Mouse (Mus musculus): ENCODE measurements around the gene Slc25a24. TPM values are rescaled to one million over a fixed set of nuclear protein-coding genes. Genes with fewer than 3 reads are reported as not detected.

Gene Slc25a24
- polyA plus RNA-seq, 1 experiment from 2014 or later, result 9.2 TPM

- Histone ChIP-seq H3K9me3 (0 out of 2 replicates have a peak, but pooled peaks cover 9% of the 10 kb centered on the region), H3K27me3 (no peaks in the 10 kb centered on the region), H3K9ac (no peak overlapping the region), H3K4me3 (no peak overlapping the region), H3K36me3 (peaks cover 9% of the 10 kb centered on the region; the same call in 1 of the 2 replicates), H3K27ac (replicated peaks) (no peak overlapping the region), H3K4me2 (no peak overlapping the region), H3K4me1 (replicated peaks) (no peaks in the 10 kb centered on the region)
- 81% methylated on average over 4 of the region's 4 CpGs for WGBS
- no peak for ATAC-seq (ENCODE audit: low read depth)
Measured at GRCm38 (mm10) chr3:109132966-109133365, 10.0 kb downstream of the Slc25a24 start.

GRCm38 (mm10) chr3:109134036-109134435, 11.1 kb downstream of the Slc25a24 start:
- Histone ChIP-seq H3K9ac (no peak overlapping the region), H3K4me3 (no peak overlapping the region), H3K4me1 (replicated peaks) (no peaks in the 10 kb centered on the region), H3K27me3 (no peaks in the 10 kb centered on the region), H3K4me2 (no peak overlapping the region), H3K9me3 (0 out of 2 replicates have a peak, but pooled peaks cover 9% of the 10 kb centered on the region), H3K36me3 (peaks cover 9% of the 10 kb centered on the region; the same call in 1 of the 2 replicates), H3K27ac (replicated peaks) (no peak overlapping the region)
- 93% methylated on average over 15 of the region's 15 CpGs for WGBS
- no peak for ATAC-seq (ENCODE audit: low read depth)

GRCm38 (mm10) chr3:109135352-109135751, 12.4 kb downstream of the Slc25a24 start:
- Histone ChIP-seq H3K27me3 (no peaks in the 10 kb centered on the region), H3K4me3 (no peak overlapping the region), H3K36me3 (peaks cover 9% of the 10 kb centered on the region; the same call in 1 of the 2 replicates), H3K9ac (no peak overlapping the region), H3K4me2 (no peak overlapping the region), H3K9me3 (0 out of 2 replicates have a peak, but pooled peaks cover 9% of the 10 kb centered on the region), H3K4me1 (replicated peaks) (no peaks in the 10 kb centered on the region), H3K27ac (replicated peaks) (no peak overlapping the region)
- ATAC-seq (ENCODE audit: low read depth), result no peak
- 92% methylated on average over 1 of the region's 1 CpGs for WGBS

GRCm38 (mm10) chr3:109152561-109152960, 29.6 kb downstream of the Slc25a24 start:
- Histone ChIP-seq H3K27me3 (no peaks in the 10 kb centered on the region), H3K27ac (replicated peaks) (no peak overlapping the region), H3K9me3 (no peaks in the 10 kb centered on the region), H3K36me3 (0 out of 2 replicates have a peak, but pooled peaks cover 4% of the 10 kb centered on the region), H3K4me2 (no peak overlapping the region), H3K4me1 (replicated peaks) (no peaks in the 10 kb centered on the region), H3K9ac (no peak overlapping the region), H3K4me3 (no peak overlapping the region)
- ATAC-seq (ENCODE audit: low read depth), result no peak
- WGBS, result 83% methylated on average over 4 of the region's 4 CpGs

GRCm38 (mm10) chr3:109153410-109153809, 30.5 kb downstream of the Slc25a24 start:
- H3K9me3 ChIP-seq, result no peaks in the 10 kb centered on the region
- no peaks in the 10 kb centered on the region for H3K27me3 ChIP-seq
- H3K4me2 ChIP-seq, result no peak overlapping the region
- H3K9ac ChIP-seq, result no peak overlapping the region
- H3K36me3 ChIP-seq, result 0 out of 2 replicates have a peak, but pooled peaks cover 4% of the 10 kb centered on the region
- ATAC-seq (ENCODE audit: low read depth), result no peak
- no peaks in the 10 kb centered on the region for H3K4me1 ChIP-seq (replicated peaks)
- no peak overlapping the region for H3K27ac ChIP-seq (replicated peaks)
- 96% methylated on average over 6 of the region's 6 CpGs for WGBS
- H3K4me3 ChIP-seq, result no peak overlapping the region

GRCm38 (mm10) chr3:109155926-109156669, 33.1 kb downstream of the Slc25a24 start:
- Histone ChIP-seq H3K4me3 (no peak overlapping the region), H3K36me3 (0 out of 2 replicates have a peak, but pooled peaks cover 4% of the 10 kb centered on the region), H3K27me3 (no peaks in the 10 kb centered on the region), H3K4me2 (no peak overlapping the region), H3K9me3 (no peaks in the 10 kb centered on the region), H3K4me1 (replicated peaks) (no peaks in the 10 kb centered on the region), H3K9ac (no peak overlapping the region), H3K27ac (replicated peaks) (no peak overlapping the region)
- WGBS, result 89% methylated on average over 4 of the region's 4 CpGs
- no peak for ATAC-seq (ENCODE audit: low read depth)

GRCm38 (mm10) chr3:109157481-109157880, 34.5 kb downstream of the Slc25a24 start:
- ATAC-seq (ENCODE audit: low read depth), result no peak; the same call in 1 of the 2 replicates

GRCm38 (mm10) chr3:109164088-109164487, 41.1 kb downstream of the Slc25a24 start:
- Histone ChIP-seq H3K27ac (replicated peaks) (no peak overlapping the region), H3K4me2 (no peak overlapping the region), H3K27me3 (no peaks in the 10 kb centered on the region), H3K36me3 (peaks cover 5% of the 10 kb centered on the region; the same call in 1 of the 2 replicates), H3K9me3 (no peaks in the 10 kb centered on the region), H3K4me3 (no peak overlapping the region), H3K9ac (no peak overlapping the region), H3K4me1 (replicated peaks) (no peaks in the 10 kb centered on the region)
- WGBS, result 90% methylated on average over 2 of the region's 2 CpGs
- ATAC-seq (ENCODE audit: low read depth), result no peak

More at GRCm38 (mm10) chr3:109157481-109157880, 34.5 kb downstream of the Slc25a24 start:
- Histone ChIP-seq H3K36me3 (0 out of 2 replicates have a peak, but pooled peaks cover 4% of the 10 kb centered on the region), H3K27me3 (no peaks in the 10 kb centered on the region), H3K4me3 (no peak overlapping the region), H3K27ac (replicated peaks) (no peak overlapping the region), H3K4me2 (no peak overlapping the region), H3K9me3 (no peaks in the 10 kb centered on the region), H3K9ac (no peak overlapping the region), H3K4me1 (replicated peaks) (no peaks in the 10 kb centered on the region)
- WGBS, result 64% methylated on average over 3 of the region's 3 CpGs

GRCm38 (mm10) chr3:109164644-109165043, 41.7 kb downstream of the Slc25a24 start:
- no peak overlapping the region for H3K9ac ChIP-seq
- H3K36me3 ChIP-seq, result peaks cover 5% of the 10 kb centered on the region; the same call in 1 of the 2 replicates
- no peak for ATAC-seq (ENCODE audit: low read depth)
- no peaks in the 10 kb centered on the region for H3K4me1 ChIP-seq (replicated peaks)
- no peaks in the 10 kb centered on the region for H3K27me3 ChIP-seq
- no peaks in the 10 kb centered on the region for H3K9me3 ChIP-seq
- 77% methylated on average over 1 of the region's 1 CpGs for WGBS
- no peak overlapping the region for H3K27ac ChIP-seq (replicated peaks)
- H3K4me2 ChIP-seq, result no peak overlapping the region
- H3K4me3 ChIP-seq, result no peak overlapping the region

- Histone ChIP-seq H3K9me3 (no peaks in the 10 kb centered on the region), H3K27me3 (no peaks in the 10 kb centered on the region), H3K36me3 (peaks cover 5% of the 10 kb centered on the region; the same call in 1 of the 2 replicates), H3K4me1 (replicated peaks) (no peaks in the 10 kb centered on the region), H3K4me3 (no peak overlapping the region), H3K27ac (replicated peaks) (no peak overlapping the region), H3K9ac (no peak overlapping the region), H3K4me2 (no peak overlapping the region)
- no peak for ATAC-seq (ENCODE audit: low read depth)
- 90% methylated on average over 8 of the region's 8 CpGs for WGBS
Measured at GRCm38 (mm10) chr3:109165214-109165829, 42.4 kb downstream of the Slc25a24 start.

- no peak overlapping the region for H3K4me3 ChIP-seq
- H3K9me3 ChIP-seq, result no peaks in the 10 kb centered on the region
- no peak for ATAC-seq (ENCODE audit: low read depth)
- no peak overlapping the region for H3K4me2 ChIP-seq
- WGBS, result 94% methylated on average over 2 of the region's 2 CpGs
- H3K36me3 ChIP-seq, result peaks cover 5% of the 10 kb centered on the region; the same call in 1 of the 2 replicates
- no peak overlapping the region for H3K9ac ChIP-seq
- no peak overlapping the region for H3K27ac ChIP-seq (replicated peaks)
- H3K4me1 ChIP-seq (replicated peaks), result no peaks in the 10 kb centered on the region; the same call in 1 of the 2 replicates
- no peaks in the 10 kb centered on the region for H3K27me3 ChIP-seq
Measured at GRCm38 (mm10) chr3:109169121-109169520, 46.2 kb downstream of the Slc25a24 start.
